ENCODE assay signal across 10 mouse cellular contexts in the genomic region with DNA sequence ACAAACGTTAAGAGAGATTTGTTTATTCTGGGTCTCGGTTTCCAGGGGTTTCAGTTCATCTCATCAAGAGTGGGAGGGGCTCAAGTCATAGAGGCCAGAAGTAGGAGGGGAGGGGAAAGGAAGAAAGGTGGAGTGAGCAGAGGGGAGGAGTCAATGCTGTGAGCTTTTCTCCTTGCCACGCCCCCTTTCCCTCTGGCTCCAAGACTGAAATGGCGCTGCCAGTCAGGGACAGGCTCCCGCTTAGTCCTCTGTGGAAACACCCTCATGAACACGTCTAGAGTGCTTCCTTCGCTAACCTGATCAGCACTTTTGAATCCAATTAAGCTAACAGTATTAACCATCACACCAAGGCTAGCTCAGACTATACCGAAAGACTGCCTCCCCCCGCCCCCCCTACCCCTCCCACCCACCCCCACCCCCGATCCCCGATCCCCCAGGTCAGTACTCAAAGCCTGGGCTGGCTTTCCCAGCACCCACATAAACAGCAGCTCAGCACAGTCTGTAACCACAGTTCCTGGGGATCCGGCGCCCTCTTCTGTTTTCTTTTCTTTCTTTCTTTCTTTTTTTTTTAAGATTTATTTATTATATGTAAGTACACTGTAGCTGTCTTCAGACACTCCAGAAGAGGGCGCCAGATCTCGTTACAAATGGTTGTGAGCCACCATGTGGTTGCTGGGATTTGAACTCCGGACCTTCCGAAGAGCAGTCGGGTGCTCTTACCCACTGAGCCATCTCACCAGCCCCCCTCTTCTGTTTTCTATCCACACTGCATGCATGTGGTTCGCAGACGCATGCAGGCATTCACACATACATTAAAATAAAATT.
DNase-seq lines count a peak whose midpoint lies in the region; ATAC-seq lines count a peak whose summit lies in the region.
"Had no signal": no experiment of that assay in that cellular context is flagged by ENCODE, and none has a peak within 500 bp of the region (broad histone marks: within the 10 kb centered on the region; RNA-seq: fewer than 3 reads in every experiment).

No protein-coding gene starts in this region.

- H3K4me2 ChIP-seq in hindbrain, embryonic 12.5 days (replicated peaks), result 0 out of 2 replicates have a peak overlapping the region, but pooled peaks have one; percentile 19
- no peak overlapping the region for H3K4me2 ChIP-seq in hindbrain, embryonic 16.5 days (ENCODE audit: low read length)
- H3K4me2 ChIP-seq in intestine, embryonic 16.5 days (ENCODE audit: low read depth, low read length), result peak overlapping the region; percentile 20
- H3K4me2 ChIP-seq in midbrain, embryonic 16.5 days (ENCODE audit: low read length), result no peak overlapping the region

- no peaks in the 10 kb centered on the region for H3K36me3 ChIP-seq in hindbrain, embryonic 12.5 days
- no peaks in the 10 kb centered on the region for H3K36me3 ChIP-seq in hindbrain, embryonic 16.5 days (ENCODE audit: control insufficient read depth, insufficient read depth, low read length)
- no peaks in the 10 kb centered on the region for H3K36me3 ChIP-seq in intestine, embryonic 16.5 days (ENCODE audit: control insufficient read depth, insufficient read depth, low read length)
- H3K36me3 ChIP-seq in midbrain, embryonic 16.5 days (ENCODE audit: control insufficient read depth, insufficient read depth, low read length), result no peaks in the 10 kb centered on the region

- intact Hi-C loops in gastrocnemius, postnatal 14 days (cut with DNase I; ENCODE audit: low total_unique reads), result no loop called here

- peak; percentile 97 for DNase-seq in R1 (ENCODE audit: low read depth, low spot score)
- DNase-seq in gastrocnemius, postnatal 14 days, result no peak
- no peak for DNase-seq in thymus, postnatal 36 days
- DNase-seq: gastrocnemius, postnatal 25 days had no signal

- ATAC-seq in hindbrain, embryonic 12.5 days (ENCODE audit: low FRiP score), result no peak
- no peak for ATAC-seq in hindbrain, embryonic 16.5 days
- peak; percentile 81 for ATAC-seq in intestine, embryonic 16.5 days
- ATAC-seq in midbrain, embryonic 16.5 days, result 0 out of 2 replicates have a peak, but pooled peaks have one; percentile 23
- ATAC-seq in activated CD4-positive, CD25-positive, alpha-beta regulatory T cell, adult 4 months, result no peak

- H3K27ac ChIP-seq in hindbrain, embryonic 12.5 days, result no peak overlapping the region
- H3K27ac ChIP-seq in hindbrain, embryonic 16.5 days (ENCODE audit: low read depth, low read length), result no peak overlapping the region
- H3K27ac ChIP-seq in intestine, embryonic 16.5 days (ENCODE audit: low read length), result peak overlapping the region; percentile 40
- H3K27ac ChIP-seq in midbrain, embryonic 16.5 days (ENCODE audit: low read length), result no peak overlapping the region

- peaks cover 40% of the 10 kb centered on the region for H3K4me1 ChIP-seq in hindbrain, embryonic 12.5 days
- peaks cover 11% of the 10 kb centered on the region for H3K4me1 ChIP-seq in hindbrain, embryonic 16.5 days (ENCODE audit: control insufficient read depth, insufficient read depth, low read depth, low read length)
- H3K4me1 ChIP-seq in intestine, embryonic 16.5 days (ENCODE audit: control insufficient read depth, insufficient read depth, low read length), result no peaks in the 10 kb centered on the region
- H3K4me1 ChIP-seq in midbrain, embryonic 16.5 days (ENCODE audit: control insufficient read depth, insufficient read depth, low read length), result peaks cover 9% of the 10 kb centered on the region; the same call in 1 of the 2 replicates

- no peaks in the 10 kb centered on the region for H3K27me3 ChIP-seq in hindbrain, embryonic 12.5 days
- H3K27me3 ChIP-seq in hindbrain, embryonic 16.5 days (replicated peaks; ENCODE audit: control insufficient read depth, insufficient read depth, low read length), result no peaks in the 10 kb centered on the region
- peaks cover 2% of the 10 kb centered on the region; the same call in 1 of the 2 replicates for H3K27me3 ChIP-seq in intestine, embryonic 16.5 days (replicated peaks; ENCODE audit: control insufficient read depth, insufficient read depth, low read length)
- H3K27me3 ChIP-seq in midbrain, embryonic 16.5 days (ENCODE audit: control insufficient read depth, insufficient read depth, low read depth, low read length), result no peaks in the 10 kb centered on the region

- H3K9me3 ChIP-seq in hindbrain, embryonic 12.5 days (replicated peaks), result no peaks in the 10 kb centered on the region
- no peaks in the 10 kb centered on the region for H3K9me3 ChIP-seq in hindbrain, embryonic 16.5 days (ENCODE audit: control insufficient read depth, low read length)
- H3K9me3 ChIP-seq in intestine, embryonic 16.5 days (ENCODE audit: control insufficient read depth, low read length), result no peaks in the 10 kb centered on the region
- no peaks in the 10 kb centered on the region for H3K9me3 ChIP-seq in midbrain, embryonic 16.5 days (replicated peaks; ENCODE audit: control insufficient read depth, low read length, poor library complexity, severe bottlenecking)

- H3K4me3 ChIP-seq in hindbrain, embryonic 12.5 days, result no peak overlapping the region
- no peak overlapping the region for H3K4me3 ChIP-seq in hindbrain, embryonic 16.5 days (ENCODE audit: low read length)
- H3K4me3 ChIP-seq in intestine, embryonic 16.5 days (ENCODE audit: low read length), result peak overlapping the region; percentile 19
- H3K4me3 ChIP-seq in midbrain, embryonic 16.5 days (ENCODE audit: low read depth, low read length), result no peak overlapping the region
- H3K4me3 ChIP-seq: megakaryocyte, embryonic 14.5 days had no signal

- no peak overlapping the region for H3K9ac ChIP-seq in hindbrain, embryonic 12.5 days
- no peak overlapping the region for H3K9ac ChIP-seq in hindbrain, embryonic 16.5 days (ENCODE audit: low read depth, low read length)
- no peak overlapping the region for H3K9ac ChIP-seq in intestine, embryonic 16.5 days (ENCODE audit: low read depth, low read length)
- H3K9ac ChIP-seq in midbrain, embryonic 16.5 days (ENCODE audit: low read depth, low read length), result no peak overlapping the region

- 33% methylated on average over 20 of the region's 20 CpGs for WGBS in hindbrain, embryonic 12.5 days
- 37% methylated on average over 20 of the region's 20 CpGs for WGBS in hindbrain, embryonic 16.5 days
- 38% methylated on average over 20 of the region's 20 CpGs for WGBS in intestine, embryonic 16.5 days
- WGBS in midbrain, embryonic 16.5 days, result 39% methylated on average over 20 of the region's 20 CpGs

Comparison
In these comparisons a context has a peak if more than half of its experiments do, and no peak if none do; other contexts are left out.
1. H3K4me2 ChIP-seq: peak in hindbrain, embryonic 12.5 days (single experiment) and intestine, embryonic 16.5 days (single experiment); none in hindbrain, embryonic 16.5 days (single experiment) and midbrain, embryonic 16.5 days (single experiment).
2. ATAC-seq: peak in intestine, embryonic 16.5 days (single experiment) and midbrain, embryonic 16.5 days (single experiment); none in hindbrain, embryonic 12.5 days (single experiment), hindbrain, embryonic 16.5 days (single experiment) and activated CD4-positive, CD25-positive, alpha-beta regulatory T cell, adult 4 months (single experiment).